Mouse (Mus musculus) lung, embryonic 14.5 days (tissue): ENCODE results near the gene Nr2f2. TPM values are rescaled to one million over a fixed set of nuclear protein-coding genes. Genes with fewer than 3 reads are reported as not detected.

Experiments used
- ATAC-seq: fragments of 200-750 bp; cut with Nextera tagmentation; 2 replicates; pipeline ENCODE4 v1.8.0; 2017; ENCODE audit warnings: mild to moderate bottlenecking, moderate TSS enrichment, moderate library complexity; ENCODE audit not compliant: insufficient read depth
- DNase-seq: peaks from one replicate; pipeline ENCODE4 v3.0.0-alpha.2; 2015
- H3K27ac ChIP-seq: fragments of 300-500 bp; sonication (generic); 2 replicates; pipeline ENCODE4 v1.5.1; 2014; ENCODE audit warnings: low read depth, mild to moderate bottlenecking, moderate library complexity
- H3K27me3 ChIP-seq: fragments of 300-500 bp; sonication (generic); 2 replicates; pipeline ENCODE4 v1.6.1; 2014; ENCODE audit warnings: low read length, control low read depth; ENCODE audit not compliant: insufficient read depth
- H3K36me3 ChIP-seq: fragments of 300-500 bp; sonication (generic); 2 replicates; pipeline ENCODE4 v1.6.1; 2014; ENCODE audit warnings: control low read depth; ENCODE audit not compliant: insufficient read depth
- H3K4me1 ChIP-seq: fragments of 300-500 bp; sonication (generic); 2 replicates; pipeline ENCODE4 v1.6.1; 2014; ENCODE audit warnings: antibody characterized with exemption, control low read depth; ENCODE audit not compliant: insufficient read depth
- H3K4me2 ChIP-seq: fragments of 300-500 bp; sonication (generic); 2 replicates; pipeline ENCODE4 v1.6.1; 2014; ENCODE audit warnings: mild to moderate bottlenecking
- H3K4me3 ChIP-seq: fragments of 300-500 bp; sonication (generic); 2 replicates; pipeline ENCODE4 v1.5.1; 2014; ENCODE audit warnings: low read depth, low read length
- H3K9ac ChIP-seq: fragments of 300-500 bp; sonication (generic); 2 replicates; pipeline ENCODE4 v1.6.1; 2014
- H3K9me3 ChIP-seq: fragments of 300-500 bp; sonication (generic); 2 replicates; pipeline ENCODE4 v1.6.1; 2016; ENCODE audit warnings: low read depth, low read length, control low read depth
- CTCF ChIP-seq: IDR thresholded peaks from 2 replicates; pipeline ENCODE4 v1.5.1; 2016; ENCODE audit warnings: antibody characterized with exemption, low read depth
- WGBS: fragments of 180-500 bp; shearing (Covaris S2); extraction: QIAGEN DNeasy Blood & Tissue Kit; methylation state at CpG from one replicate; pipeline ENCODE4 v1.1.7; 2014; 5-methylcytosine and 5-hydroxymethylcytosine counted together
- polyA plus RNA-seq: library from polyadenylated mRNA; unstranded; fragments of >200 nt; fragmentation: Nextera tagmentation; extraction: Ambion mirVana; gene quantifications from 2 replicates; pipeline ENCODE4 v1.2.1, GENCODE M21; 2014

Nr2f2 gene
- polyA plus RNA-seq, 1 experiment from 2014 or later = 146 TPM

- ATAC-seq (no peak), DNase-seq (peak; percentile 37)
- Histone ChIP-seq H3K9me3 (no peaks in the 10 kb centered on the region), H3K9ac (peak overlapping the region; percentile 100), H3K36me3 (peaks cover 69% of the 10 kb centered on the region), H3K4me2 (peak overlapping the region; percentile 69), H3K27me3 (no peaks in the 10 kb centered on the region), H3K4me1 (peaks cover 3% of the 10 kb centered on the region), H3K4me3 (peak overlapping the region; percentile 96), H3K27ac (peak overlapping the region; percentile 100)
- TF ChIP-seq CTCF = no peak
- 6% methylated on average over 3 of the region's 3 CpGs for WGBS
These were observed 9.6 kb downstream of the Nr2f2 start for GRCm38 (mm10) chr7:70356691-70357515.

- DNase-seq (peak; percentile 31), ATAC-seq (no peak)
- H3K4me3 ChIP-seq = peak overlapping the region; percentile 96
- H3K27me3 ChIP-seq = no peaks in the 10 kb centered on the region
- no peaks in the 10 kb centered on the region for H3K9me3 ChIP-seq
- TF ChIP-seq CTCF = no peak
- peaks cover 69% of the 10 kb centered on the region for H3K36me3 ChIP-seq
- 7% methylated on average over 5 of the region's 5 CpGs for WGBS
- H3K4me2 ChIP-seq = peak overlapping the region; percentile 69
- H3K9ac ChIP-seq = peak overlapping the region; percentile 100
- peak overlapping the region; percentile 100 for H3K27ac ChIP-seq
- peaks cover 3% of the 10 kb centered on the region for H3K4me1 ChIP-seq
These were observed 10.6 kb downstream of the Nr2f2 start for GRCm38 (mm10) chr7:70355691-70356568.

GRCm38 (mm10) chr7:70355357-70355620 is 11.2 kb downstream of the Nr2f2 start:
- WGBS = 8% methylated on average over 2 of the region's 2 CpGs
- H3K4me1 ChIP-seq = peaks cover 3% of the 10 kb centered on the region
- H3K9ac ChIP-seq = peak overlapping the region; percentile 100
- H3K27ac ChIP-seq = peak overlapping the region; percentile 100
- peak overlapping the region; percentile 96 for H3K4me3 ChIP-seq
- no peak for DNase-seq
- H3K36me3 ChIP-seq = peaks cover 70% of the 10 kb centered on the region
- no peak for TF ChIP-seq CTCF
- H3K27me3 ChIP-seq = no peaks in the 10 kb centered on the region
- H3K9me3 ChIP-seq = no peaks in the 10 kb centered on the region
- peak overlapping the region; percentile 69 for H3K4me2 ChIP-seq
- no peak for ATAC-seq

- H3K4me1 ChIP-seq = peaks cover 8% of the 10 kb centered on the region
- 3% methylated on average over 14 of the region's 14 CpGs for WGBS
- H3K9me3 ChIP-seq = no peaks in the 10 kb centered on the region
- DNase-seq = peak; percentile 74
- H3K4me2 ChIP-seq = peak overlapping the region; percentile 69
- H3K36me3 ChIP-seq = peaks cover 70% of the 10 kb centered on the region
- peak overlapping the region; percentile 100 for H3K9ac ChIP-seq
- TF ChIP-seq CTCF = no peak
- peak overlapping the region; percentile 100 for H3K27ac ChIP-seq
- H3K4me3 ChIP-seq = peak overlapping the region; percentile 96
- ATAC-seq = peak; percentile 21; the same call in 1 of the 2 replicates
- H3K27me3 ChIP-seq = no peaks in the 10 kb centered on the region
These were observed 11.8 kb downstream of the Nr2f2 start for GRCm38 (mm10) chr7:70354606-70355356.

- Histone ChIP-seq H3K9me3 (no peaks in the 10 kb centered on the region), H3K4me2 (peak overlapping the region; percentile 77), H3K27ac (peak overlapping the region; percentile 97), H3K9ac (peak overlapping the region; percentile 95), H3K4me3 (peak overlapping the region; percentile 59), H3K27me3 (no peaks in the 10 kb centered on the region), H3K4me1 (peaks cover 21% of the 10 kb centered on the region), H3K36me3 (peaks cover 70% of the 10 kb centered on the region)
- WGBS = 3% methylated on average over 4 of the region's 4 CpGs
- no peak for TF ChIP-seq CTCF
- ATAC-seq = no peak
- DNase-seq = peak; percentile 53
These were observed 13.4 kb downstream of the Nr2f2 start for GRCm38 (mm10) chr7:70353151-70353550.

GRCm38 (mm10) chr7:70352617-70353016 is 13.9 kb downstream of the Nr2f2 start:
- peak overlapping the region; percentile 97 for H3K27ac ChIP-seq
- peak overlapping the region; percentile 95 for H3K9ac ChIP-seq
- peak overlapping the region; percentile 59 for H3K4me3 ChIP-seq
- ATAC-seq = no peak
- H3K9me3 ChIP-seq = no peaks in the 10 kb centered on the region
- H3K4me1 ChIP-seq = peaks cover 21% of the 10 kb centered on the region
- no peak for TF ChIP-seq CTCF
- peak overlapping the region; percentile 77 for H3K4me2 ChIP-seq
- 8% methylated on average over 3 of the region's 3 CpGs for WGBS
- peak; percentile 56 for DNase-seq
- no peaks in the 10 kb centered on the region for H3K27me3 ChIP-seq
- peaks cover 67% of the 10 kb centered on the region for H3K36me3 ChIP-seq
